Mouse (Mus musculus) liver, embryonic 11.5 days (tissue): ENCODE results near the gene Coq5. TPM values are rescaled to one million over a fixed set of nuclear protein-coding genes. Genes with fewer than 3 reads are reported as not detected.

Source experiments
- ATAC-seq: fragments of 200-750 bp; cut with Nextera tagmentation; replicated peaks from 2 replicates; pipeline ENCODE4 v1.8.0; 2017; ENCODE audit warnings: moderate number of reproducible peaks, mild to moderate bottlenecking, moderate TSS enrichment, moderate library complexity; ENCODE audit not compliant: low FRiP score
- DNase-seq: peaks from one replicate; pipeline ENCODE4 v3.0.0-alpha.2; 2017; ENCODE audit warnings: low spot score
- H3K27ac ChIP-seq: fragments of 300-500 bp; sonication (generic); 2 replicates; pipeline ENCODE4 v1.5.1; 2014; ENCODE audit warnings: mild to moderate bottlenecking, low read depth, low read length, control low read depth
- H3K27me3 ChIP-seq: fragments of 300-500 bp; sonication (generic); replicated peaks from 2 replicates; pipeline ENCODE4 v1.6.1; 2014; ENCODE audit warnings: low read length, mixed read lengths; ENCODE audit not compliant: control insufficient read depth, insufficient read depth
- H3K36me3 ChIP-seq: fragments of 300-500 bp; sonication (generic); 2 replicates; pipeline ENCODE4 v1.6.1; 2014; ENCODE audit warnings: mild to moderate bottlenecking, low read length, moderate library complexity, mixed read lengths; ENCODE audit not compliant: control insufficient read depth, insufficient read depth
- H3K4me1 ChIP-seq: fragments of 300-500 bp; sonication (generic); replicated peaks from 2 replicates; pipeline ENCODE4 v1.6.1; 2014; ENCODE audit warnings: low read length, mixed read lengths; ENCODE audit not compliant: control insufficient read depth, insufficient read depth
- H3K4me2 ChIP-seq: fragments of 300-500 bp; sonication (generic); 2 replicates; pipeline ENCODE4 v1.6.1; 2014; ENCODE audit warnings: mild to moderate bottlenecking, control low read depth, moderate library complexity
- H3K4me3 ChIP-seq: fragments of 300-500 bp; sonication (generic); 2 replicates; pipeline ENCODE4 v1.5.1; 2014; ENCODE audit warnings: low read depth, low read length, control low read depth
- H3K9ac ChIP-seq: fragments of 300-500 bp; sonication (generic); 2 replicates; pipeline ENCODE4 v1.6.1; 2014; ENCODE audit warnings: low read depth, low read length, control low read depth
- H3K9me3 ChIP-seq: fragments of 300-500 bp; sonication (generic); 2 replicates; pipeline ENCODE4 v1.6.1; 2016; ENCODE audit warnings: low read length, inconsistent platforms, mixed read lengths; ENCODE audit not compliant: control insufficient read depth
- WGBS: fragments of 180-500 bp; shearing (Covaris S2); extraction: QIAGEN DNeasy Blood & Tissue Kit; methylation state at CpG from one replicate; pipeline ENCODE4 v1.1.7; 2014; 5-methylcytosine and 5-hydroxymethylcytosine counted together
- polyA plus RNA-seq: library from polyadenylated mRNA; unstranded; fragments of >200 nt; fragmentation: Nextera tagmentation; extraction: Ambion mirVana; gene quantifications from 2 replicates; pipeline ENCODE4 v1.2.1, GENCODE M21; 2014

Coq5 gene
- 62.7 and 67.9 TPM in 2 replicates for polyA plus RNA-seq

DNA sequence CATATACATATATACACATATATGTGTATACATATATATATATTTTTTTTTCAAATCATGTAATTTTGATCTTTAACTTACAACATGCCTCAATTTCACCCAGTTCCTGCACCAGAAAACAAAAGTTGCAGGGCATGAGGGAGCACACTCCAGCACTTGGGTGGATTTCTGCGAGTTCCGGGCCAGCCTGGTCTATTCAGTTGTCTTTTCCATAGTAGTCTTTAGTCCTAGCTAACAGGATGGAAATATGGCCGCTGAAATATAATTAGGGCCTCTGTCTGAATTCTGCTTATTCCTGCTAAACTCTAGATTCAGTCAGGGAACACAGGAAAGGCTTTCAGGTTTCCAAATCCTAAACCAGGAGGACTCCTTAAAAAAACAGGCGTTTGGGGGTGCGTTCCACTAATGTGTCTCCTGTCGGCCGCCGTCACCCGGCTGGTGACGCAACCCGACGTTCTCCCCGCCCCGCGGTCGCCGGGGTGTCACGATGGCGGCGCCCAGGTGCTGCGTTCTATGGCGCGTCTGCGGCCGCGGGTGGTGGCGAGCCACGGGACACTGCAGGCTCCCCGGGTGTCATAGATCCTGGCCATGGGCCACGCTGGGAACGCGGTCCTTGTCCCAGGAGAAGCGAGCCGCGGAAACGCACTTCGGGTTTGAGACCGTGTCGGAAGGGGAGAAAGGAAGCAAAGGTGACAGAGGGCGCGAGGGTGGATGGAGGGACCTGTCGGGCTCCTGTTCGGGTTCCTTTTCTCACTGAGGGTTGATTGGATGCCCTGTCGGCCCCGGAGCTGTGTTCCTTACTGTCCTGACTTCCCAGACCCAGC is at the start of gene Coq5:
Gene Coq5 (plus strand): TSS at position 441 of the 824 bp plus-strand sequence.
- Histone ChIP-seq H3K36me3 (peaks cover 9% of the 10 kb centered on the region), H3K4me2 (peak within 1 kb of the TSS; percentile 93), H3K27me3 (no peaks in the 10 kb centered on the region), H3K9me3 (no peaks in the 10 kb centered on the region), H3K4me1 (peaks cover 14% of the 10 kb centered on the region), H3K9ac (peak within 1 kb of the TSS; percentile 87), H3K4me3 (peak within 1 kb of the TSS; percentile 99), H3K27ac (peak within 1 kb of the TSS; percentile 48)
- ATAC-seq: peak; percentile 82
- DNase-seq: peak; percentile 85
- 3% methylated on average over 45 of the region's 45 CpGs for WGBS

- Histone ChIP-seq H3K36me3 (no peaks in the 10 kb centered on the region), H3K27ac (no peak overlapping the region), H3K27me3 (peaks cover 15% of the 10 kb centered on the region), H3K9ac (no peak overlapping the region), H3K4me1 (peaks cover 4% of the 10 kb centered on the region; the same call in 1 of the 2 replicates), H3K4me2 (no peak overlapping the region), H3K4me3 (no peak overlapping the region), H3K9me3 (no peaks in the 10 kb centered on the region)
- ATAC-seq: no peak
- no peak for DNase-seq
- WGBS: 57% methylated on average over 15 of the region's 15 CpGs
Observed at GRCm38 (mm10) chr5:115230830-115231551, 48.5 kb upstream of the Coq5 start.

- H3K9me3 ChIP-seq: no peaks in the 10 kb centered on the region
- H3K4me3 ChIP-seq: no peak overlapping the region
- no peak overlapping the region for H3K4me2 ChIP-seq
- no peaks in the 10 kb centered on the region for H3K36me3 ChIP-seq
- ATAC-seq (no peak), DNase-seq (no peak)
- no peak overlapping the region for H3K9ac ChIP-seq
- H3K27me3 ChIP-seq: peaks cover 15% of the 10 kb centered on the region
- H3K27ac ChIP-seq: no peak overlapping the region
- 52% methylated on average over 16 of the region's 16 CpGs for WGBS
- H3K4me1 ChIP-seq: peaks cover 4% of the 10 kb centered on the region; the same call in 1 of the 2 replicates
Observed at GRCm38 (mm10) chr5:115231552-115232120, 47.8 kb upstream of the Coq5 start.

DNA sequence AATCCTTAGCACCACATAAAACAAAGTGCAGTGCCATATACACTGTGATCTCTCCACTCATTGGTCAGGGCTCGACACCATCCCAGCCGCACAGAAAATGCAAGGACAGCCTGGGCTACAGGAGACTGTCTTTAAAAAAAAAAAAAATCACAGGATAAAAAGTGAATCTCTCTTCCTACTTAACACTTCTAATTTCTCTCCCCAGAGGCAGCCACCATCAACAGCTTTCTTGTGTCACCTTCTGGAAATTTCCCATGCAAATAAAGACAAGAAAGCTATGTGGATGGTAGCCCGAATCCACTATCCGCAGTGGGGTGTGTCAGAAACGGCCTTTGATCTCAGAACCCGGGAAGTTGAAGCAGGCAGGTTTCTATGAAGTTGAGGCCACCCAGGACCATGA is 47.0 kb upstream of the Coq5 start:
- Histone ChIP-seq H3K4me2 (no peak overlapping the region), H3K27ac (no peak overlapping the region), H3K4me1 (peaks cover 4% of the 10 kb centered on the region), H3K4me3 (no peak overlapping the region), H3K36me3 (no peaks in the 10 kb centered on the region), H3K27me3 (peaks cover 15% of the 10 kb centered on the region), H3K9me3 (no peaks in the 10 kb centered on the region), H3K9ac (no peak overlapping the region)
- 63% methylated on average over 6 of the region's 6 CpGs for WGBS
- DNase-seq (no peak), ATAC-seq (no peak)

DNA sequence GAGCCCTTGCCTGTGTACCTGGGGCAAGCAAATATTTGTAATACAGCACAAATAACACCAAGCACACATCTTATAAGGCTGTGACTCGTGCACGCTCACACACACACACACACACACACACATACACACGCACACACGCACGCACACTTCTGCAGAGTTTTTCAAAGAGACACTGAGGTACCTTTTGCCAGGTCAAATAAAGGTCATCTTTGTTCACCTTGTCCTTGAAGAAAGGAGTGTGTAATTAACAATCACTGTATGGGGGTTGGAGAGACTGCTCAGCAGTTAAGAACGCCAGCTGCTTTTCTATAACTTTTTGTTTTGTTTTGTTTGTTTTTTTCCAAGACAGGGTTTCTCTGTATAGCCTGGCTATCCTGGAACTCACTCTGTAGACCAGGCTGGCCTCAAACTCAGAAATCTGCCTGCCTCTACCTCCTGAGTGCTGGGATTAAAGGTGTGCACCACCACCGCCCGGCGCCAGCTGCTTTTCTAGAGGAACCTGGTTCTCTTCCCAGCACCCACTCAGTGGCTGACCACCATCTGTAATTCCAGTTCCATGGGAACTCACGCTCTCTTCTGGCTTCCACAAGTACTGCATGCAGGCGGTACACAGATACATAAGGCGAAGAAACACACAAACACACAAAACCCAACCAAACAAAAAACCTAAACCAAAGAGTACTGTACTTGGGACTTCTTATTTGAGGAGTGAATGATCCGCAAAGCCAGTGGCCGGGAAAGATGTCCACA is 46.3 kb upstream of the Coq5 start:
- ATAC-seq (no peak), DNase-seq (no peak)
- Histone ChIP-seq H3K4me3 (no peak overlapping the region), H3K4me2 (no peak overlapping the region), H3K27me3 (peaks cover 15% of the 10 kb centered on the region), H3K4me1 (peaks cover 4% of the 10 kb centered on the region), H3K27ac (no peak overlapping the region), H3K9me3 (no peaks in the 10 kb centered on the region), H3K36me3 (no peaks in the 10 kb centered on the region), H3K9ac (no peak overlapping the region)
- 86% methylated on average over 14 of the region's 14 CpGs for WGBS

GRCm38 (mm10) chr5:115234519-115234918 is 44.9 kb upstream of the Coq5 start:
- 70% methylated on average over 6 of the region's 6 CpGs for WGBS
- peaks cover 15% of the 10 kb centered on the region for H3K27me3 ChIP-seq
- no peaks in the 10 kb centered on the region for H3K9me3 ChIP-seq
- no peak overlapping the region for H3K9ac ChIP-seq
- H3K27ac ChIP-seq: no peak overlapping the region
- no peak overlapping the region for H3K4me2 ChIP-seq
- ATAC-seq: no peak
- no peaks in the 10 kb centered on the region for H3K36me3 ChIP-seq
- no peak overlapping the region for H3K4me3 ChIP-seq
- no peak for DNase-seq
- H3K4me1 ChIP-seq: peaks cover 7% of the 10 kb centered on the region

DNA sequence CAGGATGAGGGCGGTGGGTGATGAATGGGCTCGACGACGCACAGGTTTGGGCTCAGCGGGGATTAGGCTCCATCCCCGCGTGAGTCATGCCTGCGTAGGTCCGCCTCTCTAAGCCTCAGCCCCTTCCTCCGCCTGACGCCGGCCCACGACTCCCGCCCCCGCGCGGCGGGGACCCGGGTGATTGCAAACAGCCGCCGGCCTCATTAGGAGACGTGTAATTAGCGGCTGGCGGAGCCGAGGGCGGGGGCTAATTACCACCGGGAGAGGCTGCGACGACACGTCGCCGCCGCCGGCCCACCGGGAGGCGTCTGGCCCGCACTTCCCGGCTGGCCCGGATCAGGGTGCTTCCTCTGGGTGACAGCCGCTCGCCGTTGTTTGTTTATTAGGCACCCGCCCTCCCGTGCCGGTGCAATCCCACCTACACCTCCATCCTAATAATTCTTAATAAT is 44.1 kb upstream of the Coq5 start:
- 0 out of 2 replicates have a peak, but pooled peaks have one; percentile 3 for ATAC-seq
- DNase-seq: no peak
- Histone ChIP-seq H3K4me2 (peak overlapping the region; percentile 72), H3K27ac (no peak overlapping the region), H3K4me1 (peaks cover 7% of the 10 kb centered on the region), H3K9me3 (no peaks in the 10 kb centered on the region), H3K4me3 (peak overlapping the region; percentile 49), H3K27me3 (peaks cover 15% of the 10 kb centered on the region), H3K36me3 (peaks cover 3% of the 10 kb centered on the region), H3K9ac (peak overlapping the region; percentile 55)
- 2% methylated on average over 45 of the region's 45 CpGs for WGBS

GRCm38 (mm10) chr5:115235786-115236263 is 43.6 kb upstream of the Coq5 start, which contains the start of gene Pop5:
Gene Pop5 (plus strand): TSS chr5:115235836.
- ATAC-seq (peak; percentile 70), DNase-seq (peak; percentile 89)
- 2% methylated on average over 21 of the region's 21 CpGs for WGBS
- Histone ChIP-seq H3K4me3 (peak within 1 kb of the TSS; percentile 49), H3K9me3 (no peaks in the 10 kb centered on the region), H3K27ac (no peak within 1 kb of the TSS), H3K9ac (peak within 1 kb of the TSS; percentile 55), H3K36me3 (peaks cover 8% of the 10 kb centered on the region), H3K4me2 (peak within 1 kb of the TSS; percentile 72), H3K4me1 (peaks cover 7% of the 10 kb centered on the region), H3K27me3 (peaks cover 14% of the 10 kb centered on the region)
